Mouse (Mus musculus) kidney, adult 2 months (tissue): Measurements from ENCODE around the gene Meig1.

Experiments
- CTCF ChIP-seq: fragments of 200-500 bp; conservative IDR thresholded peaks from 2 replicates; pipeline ENCODE4 v1.5.1; 2011; ENCODE audit warnings: low read depth, mild to moderate bottlenecking, control low read depth, low read length, moderate library complexity, mixed read lengths; ENCODE audit not compliant: insufficient read depth, insufficient read length
- POLR2A ChIP-seq: fragments of 200-500 bp; IDR thresholded peaks from one replicate; pipeline ENCODE4 v1.6.1; 2011; ENCODE audit warnings: low read depth, low read length, control low read depth

DNA sequence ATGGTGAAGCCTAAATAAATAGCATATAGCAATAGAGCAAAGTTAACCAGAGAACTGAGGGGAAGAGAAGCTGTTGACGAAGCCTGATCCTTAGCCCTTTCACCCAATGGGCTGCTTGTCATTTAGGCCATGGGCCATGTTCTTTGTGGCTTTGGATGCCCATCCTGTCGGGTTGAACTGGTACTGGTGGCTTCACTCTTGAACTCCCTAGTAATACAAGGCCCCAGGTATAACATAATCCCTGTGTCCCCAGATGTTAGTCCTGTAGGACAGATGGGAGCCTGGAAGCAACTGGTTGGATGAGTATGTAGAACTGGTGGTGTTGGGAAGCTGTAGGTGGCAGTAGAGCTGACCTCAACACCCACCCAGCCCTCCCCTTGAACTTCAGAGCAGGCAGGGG lies 30.5 kb downstream of the Meig1 start:
- no peak for TF ChIP-seq POLR2A
- no peak for TF ChIP-seq CTCF
